Mouse (Mus musculus): ENCODE results near the gene Slc4a11.
"Not testable (repeated sequence)": the region's sequence is repeated elsewhere in the genome, so short reads cannot be mapped to it uniquely, and the experiment has no call there.

Gene Slc4a11

DNA sequence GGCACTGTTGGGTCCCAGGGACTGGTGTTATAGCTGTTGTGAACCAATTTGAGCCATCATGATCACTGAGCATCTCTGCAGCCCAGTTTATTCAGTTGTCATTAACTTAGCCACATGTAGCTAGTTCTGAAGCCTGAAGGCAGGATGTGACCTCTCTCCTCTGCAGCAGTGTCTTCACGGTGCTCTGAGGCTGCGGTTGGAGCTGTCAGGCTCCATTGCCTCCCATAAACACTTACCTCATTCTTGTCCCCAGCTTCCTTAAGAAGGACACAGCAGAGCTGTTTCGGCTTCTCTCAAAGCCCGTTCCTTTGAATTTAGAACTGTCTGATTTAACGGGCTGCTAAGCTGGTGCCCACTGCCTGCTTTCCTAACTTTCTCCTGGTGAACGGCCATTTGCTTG is 17.4 kb downstream of the Slc4a11 start:
- DNase-seq (ENCODE audit: extremely low spot score, low spot score) = no peak

GRCm38 (mm10) chr2:130679154-130679553 is 18.2 kb downstream of the Slc4a11 start:
- no peak for DNase-seq (ENCODE audit: extremely low spot score, low spot score)

DNA sequence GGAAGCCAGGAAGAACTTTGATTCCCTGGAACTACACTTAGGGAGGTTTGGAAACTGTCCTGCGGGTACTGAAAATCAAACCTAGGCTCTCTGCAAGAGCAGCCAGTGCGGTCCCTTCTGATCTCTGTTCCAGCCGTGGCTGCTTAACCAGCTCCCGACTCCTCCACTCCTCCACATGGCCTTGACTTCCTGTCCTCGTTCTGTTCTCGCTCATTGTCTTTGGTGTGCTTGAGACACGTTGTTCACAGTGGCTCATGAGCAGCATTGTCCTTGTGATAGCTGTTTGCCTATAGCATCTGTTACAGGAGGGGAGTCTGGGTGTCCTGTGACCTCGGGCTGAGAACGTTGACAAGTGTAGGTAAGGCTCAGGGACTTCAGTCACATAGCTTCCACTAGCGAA is 20.1 kb downstream of the Slc4a11 start:
- no peak for DNase-seq (ENCODE audit: extremely low spot score, low spot score)

DNA sequence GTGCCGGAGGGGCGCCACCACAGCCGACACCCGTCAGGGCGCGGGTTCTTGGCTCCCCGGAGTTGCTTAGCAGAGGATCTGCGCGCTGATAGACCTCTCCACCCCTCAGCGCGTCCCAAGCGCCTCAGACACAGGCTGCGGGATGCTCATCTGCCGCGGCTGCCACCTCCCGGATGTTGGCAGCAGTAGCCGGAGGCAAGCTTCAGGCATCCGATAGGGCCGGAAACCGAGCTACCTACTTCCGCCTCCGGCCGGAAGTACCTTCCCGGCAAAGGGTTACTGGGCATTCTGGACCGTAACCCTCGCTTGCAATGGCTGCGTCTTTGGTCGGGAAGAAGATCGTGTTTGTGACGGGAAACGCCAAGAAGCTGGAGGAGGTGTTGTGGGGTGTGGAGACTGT is 29.8 kb downstream of the Slc4a11 start, which contains the start of gene Itpa:
Gene Itpa, plus strand, starts transcription at position 52 of the 400 bp plus-strand sequence.
- DNase-seq (ENCODE audit: extremely low spot score, low spot score) = peak; percentile 87

DNA sequence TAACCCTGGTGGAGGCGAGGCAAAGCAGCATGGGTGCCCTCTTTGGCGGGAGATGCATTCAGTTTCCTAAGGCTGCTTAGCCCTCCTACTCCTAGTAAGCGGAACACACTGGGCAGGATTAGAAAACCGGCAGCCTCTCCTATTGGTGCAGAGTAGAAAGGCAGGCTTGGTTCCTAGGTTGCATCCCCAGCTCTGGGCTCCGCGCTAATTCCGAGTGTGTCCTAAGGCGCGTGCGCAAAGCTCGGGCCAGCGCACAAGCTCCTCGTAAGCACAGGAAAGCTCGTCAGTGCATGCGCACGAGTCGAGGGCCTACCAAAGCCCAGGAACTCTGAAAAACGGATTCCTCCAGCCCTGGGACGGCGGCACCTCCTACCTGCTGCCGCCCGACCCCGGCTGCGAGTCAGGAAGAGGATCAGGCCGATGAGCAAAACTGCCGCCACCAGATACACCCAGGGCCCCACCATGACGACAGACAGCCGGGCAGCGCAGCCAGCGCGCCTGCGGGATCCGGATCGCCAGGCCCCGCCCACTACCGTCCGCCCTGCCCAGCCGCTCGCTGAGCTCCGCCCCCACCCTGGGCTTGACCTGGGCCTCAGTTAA is 33.1 kb downstream of the Slc4a11 start, which contains the start of gene Ddrgk1:
Gene Ddrgk1, minus strand, starts transcription at position 558 of the 600 bp plus-strand sequence.
- peak; percentile 92 for DNase-seq (ENCODE audit: extremely low spot score, low spot score)

DNA sequence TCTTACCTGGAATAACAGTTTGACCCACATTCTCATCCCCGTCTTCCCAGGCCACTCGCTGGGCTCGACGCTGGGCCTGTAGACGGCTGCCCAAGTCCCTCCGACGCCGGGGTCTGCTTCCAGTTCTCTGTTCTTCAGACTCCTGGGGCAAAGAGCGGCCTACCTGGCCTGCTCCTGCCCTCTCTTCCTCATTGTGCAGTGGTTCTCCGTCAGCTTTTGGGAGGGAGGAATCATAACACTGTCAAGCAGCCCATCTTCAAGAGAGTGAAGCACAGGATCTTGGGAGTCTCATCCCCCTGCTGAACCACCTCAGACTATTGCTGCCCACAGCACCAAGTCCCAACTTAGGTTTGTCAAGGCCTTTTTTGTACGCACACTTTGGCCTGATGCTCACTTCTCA is 34.0 kb downstream of the Slc4a11 start:
- no peak for DNase-seq (ENCODE audit: extremely low spot score, low spot score)

DNA sequence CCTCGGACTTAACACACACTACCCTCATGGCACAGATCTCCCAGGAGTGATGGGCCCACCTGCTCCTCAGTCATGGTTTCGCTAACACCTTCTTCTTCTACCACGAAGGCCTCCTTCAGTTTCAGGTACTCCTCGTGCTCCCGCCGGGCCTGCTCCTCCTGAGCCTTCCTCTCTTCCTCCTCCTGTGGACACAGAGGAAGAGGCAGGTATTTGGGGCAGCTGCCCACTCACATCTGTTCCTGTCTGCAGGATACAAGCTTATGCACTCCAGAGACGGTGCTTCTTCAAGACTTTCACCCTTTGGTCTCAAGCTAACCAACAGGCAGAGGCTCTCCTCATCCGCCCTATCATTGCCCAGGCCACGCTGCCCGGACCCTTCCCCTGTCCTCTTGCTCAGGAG is 38.8 kb downstream of the Slc4a11 start:
- no peak for DNase-seq (ENCODE audit: extremely low spot score, low spot score)

- DNase-seq (ENCODE audit: extremely low spot score, low spot score) = no peak
These were observed 39.8 kb downstream of the Slc4a11 start for GRCm38 (mm10) chr2:130657541-130657940.

- DNase-seq (ENCODE audit: extremely low spot score, low spot score) = no peak
These were observed 40.8 kb downstream of the Slc4a11 start for GRCm38 (mm10) chr2:130656536-130656935.

DNA sequence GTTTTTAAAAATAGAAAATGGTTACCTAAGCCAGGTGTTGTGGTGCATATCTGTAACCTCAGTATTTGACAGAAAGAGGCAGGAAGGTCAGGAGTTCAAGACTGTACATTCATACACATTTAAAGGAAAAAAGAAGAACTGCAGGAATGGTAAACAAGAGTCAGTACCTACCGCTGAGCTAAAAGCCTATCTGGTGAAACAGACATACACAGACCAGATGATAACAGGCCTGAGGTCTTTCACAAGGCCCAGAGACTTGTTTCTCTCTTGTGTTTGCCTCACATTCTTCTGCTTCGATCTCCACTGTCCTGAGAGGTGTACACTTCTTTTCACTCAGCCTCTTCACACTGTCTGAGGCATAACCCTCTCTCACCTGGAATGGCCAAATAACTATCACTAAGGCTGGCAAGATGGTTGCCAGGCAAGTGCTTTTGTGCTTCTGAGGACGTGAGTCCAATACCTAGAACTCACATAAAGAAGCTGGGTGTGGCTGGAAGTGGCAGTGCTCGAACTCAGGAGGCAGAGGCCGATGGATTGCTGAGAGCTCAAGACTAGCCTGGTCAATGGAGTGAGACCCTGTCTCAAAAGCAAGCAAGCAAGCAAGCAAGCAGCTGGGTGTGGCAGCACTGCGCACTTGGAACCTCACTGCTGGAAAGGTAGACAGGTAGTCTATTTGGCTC is 41.5 kb downstream of the Slc4a11 start:
- DNase-seq (ENCODE audit: extremely low spot score, low spot score) = no peak

DNA sequence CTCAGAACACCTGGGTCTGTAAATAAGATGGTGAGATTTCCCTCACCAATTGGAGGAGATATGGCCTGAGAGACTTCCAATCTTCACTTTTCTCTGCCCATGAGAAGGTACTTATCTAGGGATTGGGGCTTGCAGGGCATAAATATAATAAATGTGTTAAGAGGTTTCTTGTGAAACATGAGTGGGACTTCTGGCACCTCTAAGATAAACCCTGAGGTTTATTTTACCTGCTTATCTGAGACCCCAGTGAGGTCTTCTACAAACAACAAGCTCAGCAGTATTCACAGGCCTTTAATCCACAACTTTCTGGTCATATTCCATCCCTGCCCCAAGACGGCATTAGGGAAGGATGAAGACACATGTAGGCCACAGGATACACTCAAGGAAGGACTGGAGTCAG is 43.6 kb downstream of the Slc4a11 start:
- no peak for DNase-seq (ENCODE audit: extremely low spot score, low spot score)

DNA sequence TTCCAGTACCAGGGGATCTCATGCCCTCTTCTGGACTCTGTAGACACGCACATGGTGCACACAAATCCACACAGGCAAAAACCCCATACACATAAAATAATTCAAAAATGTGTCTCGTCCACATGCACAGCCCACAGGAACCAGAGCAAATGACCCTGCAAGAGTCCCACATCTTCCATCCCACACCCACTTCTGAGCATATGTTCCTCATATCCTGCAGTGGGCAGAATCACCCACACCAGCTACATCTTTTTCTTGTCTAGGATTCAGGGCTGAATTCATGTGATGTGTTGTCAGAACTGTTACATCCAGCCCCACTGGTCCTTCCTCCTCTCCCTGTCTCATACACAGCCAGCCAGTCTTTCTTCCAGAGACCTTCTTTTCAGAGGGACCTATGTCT is 44.0 kb downstream of the Slc4a11 start:
- no peak for DNase-seq (ENCODE audit: extremely low spot score, low spot score)

GRCm38 (mm10) chr2:130649028-130649427 is 48.3 kb downstream of the Slc4a11 start:
- not testable (repeated sequence) for DNase-seq (ENCODE audit: extremely low spot score, low spot score)

- no peak for DNase-seq (ENCODE audit: extremely low spot score, low spot score)
These were observed 52.1 kb downstream of the Slc4a11 start for GRCm38 (mm10) chr2:130645198-130645597.

DNA sequence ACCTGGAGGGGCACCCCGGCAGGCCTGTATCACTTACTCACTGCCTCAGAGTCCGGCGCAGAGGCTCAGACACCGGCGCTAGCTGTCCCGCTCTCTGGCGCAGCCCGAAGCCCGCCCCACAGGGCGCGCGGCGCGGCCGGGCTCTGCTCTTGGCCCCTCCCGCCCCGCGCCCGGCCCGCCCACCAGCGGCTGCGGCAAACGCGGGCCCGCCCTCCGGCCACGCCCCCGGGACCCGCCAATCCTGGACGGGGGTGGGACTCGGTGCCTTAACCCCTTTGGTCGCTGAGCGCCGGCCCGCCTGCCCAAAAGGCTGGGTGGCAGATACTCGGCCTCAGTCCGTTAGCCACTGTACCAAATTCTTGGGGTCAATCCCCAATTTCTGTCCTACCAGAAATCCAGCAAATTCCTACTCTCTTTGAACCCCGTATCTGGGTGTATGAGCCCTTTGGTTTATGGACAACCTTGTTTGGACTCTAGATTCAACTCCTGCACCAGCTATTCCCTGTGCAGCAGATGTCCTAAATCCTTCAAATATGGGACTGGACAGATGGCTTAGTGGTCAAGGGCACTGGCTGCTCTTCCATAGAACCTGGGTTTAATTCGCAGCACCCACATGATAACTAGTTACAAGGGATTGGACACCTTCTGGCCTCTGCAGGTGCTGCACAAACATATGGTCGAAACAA is 54.5 kb downstream of the Slc4a11 start, which contains the start of gene Lzts3:
Gene Lzts3, minus strand, starts transcription at position 120 of the 686 bp plus-strand sequence.
- DNase-seq (ENCODE audit: extremely low spot score, low spot score) = peak; percentile 93

- peak; percentile 32 for DNase-seq (ENCODE audit: extremely low spot score, low spot score)
These were observed 55.1 kb downstream of the Slc4a11 start for GRCm38 (mm10) chr2:130642197-130642660.

- DNase-seq (ENCODE audit: extremely low spot score, low spot score) = no peak
These were observed 55.8 kb downstream of the Slc4a11 start for GRCm38 (mm10) chr2:130641351-130642025.

DNA sequence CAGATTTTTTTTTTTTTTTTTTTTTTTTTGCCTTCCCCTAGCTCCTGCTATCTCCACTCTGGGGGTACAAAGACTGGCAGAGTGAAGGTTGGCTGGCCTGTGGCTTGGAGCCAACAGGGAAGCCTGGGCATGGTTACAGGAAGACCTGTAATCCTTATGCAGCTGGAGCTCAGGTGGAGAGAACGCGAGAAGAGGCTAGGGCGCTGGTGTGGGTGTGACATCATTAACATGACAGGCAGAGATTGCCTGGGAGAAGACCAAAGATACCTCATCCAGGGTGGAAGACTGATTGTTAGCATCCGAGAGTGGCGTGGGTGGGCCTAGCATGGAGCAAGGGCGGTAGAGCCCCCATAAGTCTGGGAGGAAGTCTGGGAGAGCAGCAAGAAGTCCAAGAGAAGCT is 58.0 kb downstream of the Slc4a11 start:
- no peak for DNase-seq (ENCODE audit: extremely low spot score, low spot score)

- no peak for DNase-seq (ENCODE audit: extremely low spot score, low spot score)
These were observed 59.2 kb downstream of the Slc4a11 start for GRCm38 (mm10) chr2:130638101-130638611.

- DNase-seq (ENCODE audit: extremely low spot score, low spot score) = peak; percentile 30
These were observed 61.5 kb downstream of the Slc4a11 start for GRCm38 (mm10) chr2:130635847-130636246.

- DNase-seq (ENCODE audit: extremely low spot score, low spot score) = peak; percentile 74
These were observed 62.4 kb downstream of the Slc4a11 start for GRCm38 (mm10) chr2:130634739-130635411.

Data from neural tube, embryonic 10.5 days (tissue).